Mouse (Mus musculus): Measurements from ENCODE around the gene Rgs6.

DNA sequence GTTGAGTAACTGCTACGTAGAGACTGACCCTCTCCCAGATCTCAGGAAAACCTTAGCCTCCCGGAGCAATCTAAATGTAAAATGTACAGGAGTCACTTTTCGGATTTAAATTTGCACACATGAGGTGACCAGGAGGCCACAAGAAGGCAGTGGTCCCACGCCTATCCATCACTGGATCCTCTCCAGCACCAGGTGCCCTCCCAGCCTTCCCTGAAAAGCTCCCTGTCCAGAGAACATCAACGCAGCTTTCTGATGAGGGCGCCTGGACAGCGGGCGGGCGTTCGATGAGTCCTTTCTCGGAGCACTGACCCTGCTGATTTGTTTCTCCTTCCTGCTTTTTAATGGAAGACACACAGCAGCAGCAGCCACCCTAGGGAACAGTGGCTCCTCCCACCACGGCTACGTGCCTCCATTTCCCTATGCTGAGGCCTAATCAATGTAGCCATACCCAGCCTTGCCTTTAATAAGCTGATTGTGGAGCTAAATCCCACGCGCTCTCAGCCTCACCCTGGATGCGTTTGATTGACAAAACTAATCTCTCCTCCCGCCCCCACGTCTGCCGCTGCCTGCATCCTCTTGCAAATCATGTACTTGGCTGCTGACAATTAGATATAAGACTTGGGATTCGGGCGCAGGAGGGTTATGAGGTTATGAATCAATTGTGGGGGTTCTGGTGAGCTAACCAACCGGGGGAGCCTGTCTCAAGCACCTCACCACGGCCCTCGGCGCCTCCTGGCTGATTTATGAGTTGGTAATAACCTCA, 449.9 kb downstream of the Rgs6 start:
- no peak for TF ChIP-seq POLR2A (IDR thresholded peaks at IDR 0.05; ENCODE audit: low read depth, low read length)
- TF ChIP-seq CTCF (IDR thresholded peaks at IDR 0.05; ENCODE audit: extremely low read depth, insufficient read depth, insufficient read length, insufficient replicate concordance) = no peak

Measured in spleen, adult 2 months (tissue).